Mouse (Mus musculus) G1E (cell line): Measurements from ENCODE around the gene Ctbs. TPM values are rescaled to one million over a fixed set of nuclear protein-coding genes. Genes with fewer than 3 reads are reported as not detected.

Experiments
- ATAC-seq: 2 replicates; pipeline ENCODE4 v1.8.0; 2016; ENCODE audit warnings: mild to moderate bottlenecking; ENCODE audit not compliant: insufficient number of reproducible peaks, poor library complexity, low FRiP score, severe bottlenecking; ENCODE audit errors: extremely low read depth
- DNase-seq: peaks from one replicate; pipeline ENCODE4 v3.0.0; 2012; ENCODE audit warnings: low spot score
- H3K27me3 ChIP-seq: 2 replicates; pipeline ENCODE4 v1.6.1; 2012; ENCODE audit warnings: mild to moderate bottlenecking, low read length, inconsistent platforms; ENCODE audit not compliant: insufficient read depth
- H3K36me3 ChIP-seq: replicated peaks from 2 replicates; pipeline ENCODE3; 2012; ENCODE audit warnings: mild to moderate bottlenecking, inconsistent platforms
- H3K4me1 ChIP-seq: 2 replicates; pipeline ENCODE4 v1.6.1; 2012; ENCODE audit warnings: low read depth, low read length, inconsistent platforms, mixed read lengths; ENCODE audit not compliant: insufficient read depth
- H3K4me3 ChIP-seq: 2 replicates; pipeline ENCODE4 v1.5.1; 2012; ENCODE audit warnings: low read depth, mild to moderate bottlenecking, inconsistent platforms, low read length, moderate library complexity, mixed read lengths
- H3K9me3 ChIP-seq: replicated peaks from 2 replicates; pipeline ENCODE4 v1.6.1; 2012; ENCODE audit warnings: inconsistent platforms
- CTCF ChIP-seq: IDR thresholded peaks from 2 replicates; pipeline ENCODE4 v1.5.1; 2012; ENCODE audit warnings: low read depth, low read length, inconsistent platforms, mixed read lengths
- GATA1 ChIP-seq: IDR thresholded peaks from 2 replicates; pipeline ENCODE4 v1.6.1; 2012; ENCODE audit warnings: borderline replicate concordance, low read length, inconsistent platforms, mixed read lengths
- GATA2 ChIP-seq: IDR thresholded peaks from 2 replicates; pipeline ENCODE4 v1.6.1; 2012; ENCODE audit warnings: low read depth, low read length, inconsistent platforms, borderline replicate concordance
- POLR2AphosphoS5 ChIP-seq: IDR thresholded peaks from 2 replicates; pipeline ENCODE4 v1.6.1; 2012; ENCODE audit warnings: low read depth, low read length, inconsistent platforms; ENCODE audit not compliant: insufficient replicate concordance
- TAL1 ChIP-seq: conservative IDR thresholded peaks from 2 replicates; pipeline ENCODE4 v1.6.1; 2012; ENCODE audit warnings: low read depth, low read length, inconsistent platforms, mixed read lengths
- polyA plus RNA-seq: library from polyadenylated mRNA; stranded (reverse); fragments of >175 nt; gene quantifications from 2 replicates; pipeline ENCODE4 v1.2.3, GENCODE M21; 2012
- total RNA-seq, 2 experiments: library from RNA; stranded (forward) in 1 of 2; stranded (reverse) in 1 of 2; fragments of 200-1000 nt in 1 of 2; fragments of >200 nt in 1 of 2; fragmentation: Nextera tagmentation in 1 of 2; gene quantifications; 2 replicates each; pipeline ENCODE4 v1.2.3; 2014 to 2017

Ctbs gene
- total and polyA plus RNA-seq, 3 experiments = 14.7 to 40.9 (median 20.5) TPM

GRCm38 (mm10) chr3:146417873-146418272 lies 31.7 kb upstream of the Ctbs start:
- no peak for DNase-seq
- peaks cover 98% of the 10 kb centered on the region for H3K36me3 ChIP-seq

GRCm38 (mm10) chr3:146418901-146419300 lies 30.7 kb upstream of the Ctbs start:
- TF ChIP-seq TAL1 (no peak), CTCF (no peak), POLR2AphosphoS5 (no peak), GATA2 (no peak), GATA1 (no peak)
- DNase-seq = no peak
- no peak overlapping the region for H3K4me3 ChIP-seq
- H3K4me1 ChIP-seq = peaks cover 44% of the 10 kb centered on the region
- no peaks in the 10 kb centered on the region for H3K9me3 ChIP-seq
- H3K36me3 ChIP-seq = peaks cover 98% of the 10 kb centered on the region
- no peak for ATAC-seq
- H3K27me3 ChIP-seq = no peaks in the 10 kb centered on the region

More at GRCm38 (mm10) chr3:146417873-146418272, 31.7 kb upstream of the Ctbs start:
- no peak for ATAC-seq
- Histone ChIP-seq H3K27me3 (no peaks in the 10 kb centered on the region), H3K9me3 (no peaks in the 10 kb centered on the region), H3K4me3 (no peak overlapping the region), H3K4me1 (peaks cover 47% of the 10 kb centered on the region)
- TF ChIP-seq GATA2 (no peak), CTCF (no peak), GATA1 (no peak)

GRCm38 (mm10) chr3:146419534-146419933 lies 30.1 kb upstream of the Ctbs start:
- DNase-seq = no peak
- no peaks in the 10 kb centered on the region for H3K9me3 ChIP-seq
- no peak overlapping the region for H3K4me3 ChIP-seq
- TF ChIP-seq POLR2AphosphoS5 (no peak), GATA2 (no peak), TAL1 (no peak), GATA1 (no peak), CTCF (no peak)
- H3K27me3 ChIP-seq = no peaks in the 10 kb centered on the region
- no peak for ATAC-seq
- peaks cover 96% of the 10 kb centered on the region for H3K36me3 ChIP-seq
- H3K4me1 ChIP-seq = peaks cover 38% of the 10 kb centered on the region

GRCm38 (mm10) chr3:146419992-146420537 lies 29.5 kb upstream of the Ctbs start:
- H3K4me1 ChIP-seq = peaks cover 33% of the 10 kb centered on the region
- no peaks in the 10 kb centered on the region for H3K27me3 ChIP-seq
- peaks cover 95% of the 10 kb centered on the region for H3K36me3 ChIP-seq
- no peaks in the 10 kb centered on the region for H3K9me3 ChIP-seq
- H3K4me3 ChIP-seq = peak overlapping the region; percentile 1; the same call in 1 of the 2 replicates
- no peak for ATAC-seq
- DNase-seq = no peak
- TF ChIP-seq CTCF = no peak
- no peak for TF ChIP-seq TAL1
- TF ChIP-seq POLR2AphosphoS5 = no peak
- no peak for TF ChIP-seq GATA1
- no peak for TF ChIP-seq GATA2

GRCm38 (mm10) chr3:146421787-146422186 lies 27.8 kb upstream of the Ctbs start:
- peaks cover 19% of the 10 kb centered on the region for H3K4me1 ChIP-seq
- H3K4me3 ChIP-seq = no peak overlapping the region
- no peaks in the 10 kb centered on the region for H3K27me3 ChIP-seq
- ATAC-seq = no peak
- H3K36me3 ChIP-seq = peaks cover 90% of the 10 kb centered on the region
- TF ChIP-seq GATA1 (no peak), TAL1 (no peak), GATA2 (no peak), CTCF (no peak), POLR2AphosphoS5 (no peak)
- no peaks in the 10 kb centered on the region for H3K9me3 ChIP-seq
- no peak for DNase-seq

- DNase-seq = no peak
- no peak; the same call in 1 of the 2 replicates for ATAC-seq
- H3K9me3 ChIP-seq = no peaks in the 10 kb centered on the region
Measured at GRCm38 (mm10) chr3:146423710-146424109, 25.9 kb upstream of the Ctbs start.

More at GRCm38 (mm10) chr3:146423710-146424109, 25.9 kb upstream of the Ctbs start:
- no peak overlapping the region for H3K4me3 ChIP-seq
- no peaks in the 10 kb centered on the region for H3K27me3 ChIP-seq
- peaks cover 91% of the 10 kb centered on the region for H3K36me3 ChIP-seq
- TF ChIP-seq TAL1 = no peak
- no peak for TF ChIP-seq CTCF
- TF ChIP-seq POLR2AphosphoS5 = no peak
- no peak for TF ChIP-seq GATA2
- TF ChIP-seq GATA1 = no peak
- H3K4me1 ChIP-seq = peaks cover 13% of the 10 kb centered on the region
